Mouse (Mus musculus): ENCODE measurements around the gene Fam168a. TPM values are rescaled to one million over a fixed set of nuclear protein-coding genes. Genes with fewer than 3 reads are reported as not detected.
"Not testable (repeated sequence)": the region's sequence is repeated elsewhere in the genome, so short reads cannot be mapped to it uniquely, and the experiment has no call there.

Gene Fam168a
- total RNA-seq, 2 experiments from 2014 or later = 33.5 to 35.7 TPM

DNA sequence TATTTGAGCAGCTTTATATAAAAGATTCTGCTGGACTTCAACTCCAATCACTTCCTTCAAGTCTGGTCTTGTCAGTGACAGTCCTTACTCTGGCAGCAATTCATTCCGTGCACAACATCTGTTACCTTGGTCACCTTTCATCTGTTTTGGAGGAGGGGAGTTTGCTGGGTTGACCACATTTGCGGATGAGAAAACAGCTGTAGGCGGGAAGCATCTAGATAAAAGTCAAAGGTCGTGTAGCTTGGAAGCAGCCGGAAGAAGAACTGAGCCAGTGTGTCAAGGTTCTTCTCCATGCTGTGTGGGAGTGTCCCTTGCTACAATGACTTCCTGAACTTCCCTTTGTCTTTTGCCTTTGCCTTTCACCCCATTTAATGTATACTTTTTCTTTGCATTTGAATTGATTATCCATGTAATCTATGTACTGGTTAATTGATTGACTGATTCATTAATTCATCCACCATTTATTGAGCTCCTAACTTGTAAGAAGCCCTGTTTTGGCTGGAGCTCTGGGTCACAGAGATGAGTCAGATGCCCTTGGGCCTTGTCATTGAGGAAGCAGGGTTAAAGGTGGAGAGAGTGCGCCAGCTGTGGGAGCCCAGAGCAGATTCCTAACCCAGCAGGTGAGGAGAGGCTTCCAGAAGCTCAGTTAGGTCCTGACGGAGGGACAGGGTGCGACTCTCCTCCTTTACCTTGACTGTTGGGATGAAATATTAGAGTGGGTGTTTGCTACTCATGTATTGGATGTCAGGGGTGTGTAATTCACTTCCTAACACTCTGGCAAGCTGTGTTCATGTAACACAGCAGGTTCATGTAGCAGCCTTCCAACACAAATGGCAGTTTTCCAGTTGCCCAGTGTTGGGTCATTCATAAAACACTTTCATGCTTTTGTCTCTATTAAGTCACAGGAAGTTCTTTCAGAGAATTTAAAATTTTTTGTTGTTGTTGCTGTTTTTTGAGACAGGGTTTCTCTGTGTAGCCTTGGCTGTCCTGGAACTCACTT lies 6.4 kb upstream of the Fam168a start:
- no peak for DNase-seq

DNA sequence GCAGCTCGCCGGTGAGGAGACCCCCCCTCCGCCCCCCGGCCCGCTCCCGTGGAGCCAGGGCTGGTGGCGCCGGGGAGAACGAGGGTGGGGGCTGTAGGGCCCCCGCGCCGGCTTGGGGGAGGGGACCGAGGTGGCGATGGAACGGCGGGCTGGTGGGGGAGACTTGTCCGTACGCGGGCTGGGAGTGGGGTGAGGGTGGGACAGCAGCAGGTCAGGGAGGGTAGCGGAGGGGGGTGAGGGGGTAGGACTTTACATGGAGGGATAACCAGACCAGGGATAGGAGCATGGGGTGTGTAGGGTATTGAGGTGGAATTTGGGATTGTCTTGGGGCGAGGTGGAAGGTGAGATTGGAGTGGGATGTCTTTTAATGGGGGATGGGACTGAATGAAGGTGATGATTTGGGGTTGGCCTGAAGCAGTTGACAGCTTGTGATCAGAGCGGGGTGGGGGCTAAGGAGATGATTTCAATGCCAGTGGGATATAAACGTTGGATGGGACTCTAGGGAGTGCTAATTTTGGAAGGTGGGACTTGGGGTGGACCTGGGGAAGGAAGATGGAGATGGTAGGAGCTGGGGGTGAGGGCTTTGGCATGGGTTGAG lies 547 bp downstream of the Fam168a start:
- no peak for DNase-seq

DNA sequence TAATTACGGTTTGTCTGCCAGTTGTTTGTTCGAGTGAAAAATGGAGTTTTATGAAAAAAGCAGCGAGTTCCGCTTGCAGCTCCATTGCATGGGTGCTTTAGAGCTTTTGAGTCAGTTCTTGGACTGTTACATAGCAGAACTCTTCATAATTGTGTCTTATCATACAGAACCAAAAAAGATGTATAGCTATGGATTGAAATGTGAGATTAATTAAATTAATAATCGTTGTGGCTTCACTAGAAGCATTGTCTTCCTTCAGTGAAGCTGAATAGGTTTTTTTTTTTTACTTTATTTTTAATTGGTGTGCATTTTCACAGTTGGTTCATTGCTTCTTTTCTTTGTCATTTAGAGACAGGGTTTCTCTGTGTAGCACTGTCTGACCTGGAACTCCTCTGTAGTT lies 12.3 kb downstream of the Fam168a start:
- no peak for DNase-seq

DNA sequence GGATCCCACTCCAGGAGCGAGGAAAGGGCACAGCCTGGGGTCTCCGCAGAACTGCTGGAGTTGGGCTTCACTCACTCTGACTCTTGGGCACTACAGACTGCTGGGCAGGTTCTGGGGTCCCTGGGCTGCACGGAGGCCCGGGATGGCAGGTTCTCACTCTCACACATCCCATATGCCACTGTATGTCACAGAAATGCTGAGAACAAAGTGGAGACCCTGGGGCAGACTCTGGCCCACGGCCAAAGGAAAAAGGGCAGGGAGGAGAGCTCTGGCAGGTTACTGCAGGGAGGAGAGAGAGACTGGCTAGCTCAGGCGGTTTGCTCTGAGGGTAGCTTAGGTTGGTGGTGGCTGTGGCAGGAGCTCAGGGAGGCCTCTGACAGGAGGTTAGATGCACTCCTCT lies 15.8 kb downstream of the Fam168a start:
- no peak for DNase-seq

DNA sequence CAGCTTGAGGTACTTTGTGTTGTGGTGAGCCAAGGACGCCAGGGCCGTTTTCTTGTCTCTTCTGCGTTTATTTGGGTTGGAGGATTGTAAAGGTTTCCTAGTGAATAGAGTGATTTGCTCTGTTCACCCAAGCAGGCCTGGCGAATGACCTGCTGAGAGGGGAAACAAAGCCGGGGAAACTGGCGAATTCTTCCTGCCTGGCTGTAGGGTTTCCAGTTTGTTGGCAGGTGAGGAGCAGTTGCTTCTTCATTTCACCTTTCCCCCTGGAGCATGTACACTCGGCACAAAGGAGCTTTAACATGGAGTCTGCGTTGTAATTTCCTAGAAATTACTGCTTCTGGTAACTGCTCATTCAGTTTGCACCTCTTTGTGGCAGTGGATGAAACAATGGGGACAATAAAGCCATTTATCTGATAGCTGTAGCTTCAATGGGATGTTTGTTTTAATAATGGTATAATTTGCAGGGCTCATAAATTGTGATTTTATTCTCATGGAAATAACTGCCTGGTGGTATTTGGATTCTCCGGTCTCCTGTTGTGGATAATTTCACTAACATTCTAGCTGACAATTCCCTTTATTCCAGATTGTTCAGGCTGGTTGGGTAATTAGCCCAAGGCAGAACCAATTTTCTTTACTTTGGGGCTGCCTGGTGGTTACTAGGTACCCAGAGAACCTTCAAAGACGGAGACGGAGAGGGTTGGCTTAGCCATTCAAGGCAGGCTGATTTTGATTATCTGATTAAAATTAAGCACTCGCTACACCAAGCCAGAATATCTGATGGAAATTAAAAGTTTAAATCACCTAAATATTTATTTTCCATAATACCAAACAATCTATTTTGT lies 17.2 kb downstream of the Fam168a start:
- DNase-seq = no peak

DNA sequence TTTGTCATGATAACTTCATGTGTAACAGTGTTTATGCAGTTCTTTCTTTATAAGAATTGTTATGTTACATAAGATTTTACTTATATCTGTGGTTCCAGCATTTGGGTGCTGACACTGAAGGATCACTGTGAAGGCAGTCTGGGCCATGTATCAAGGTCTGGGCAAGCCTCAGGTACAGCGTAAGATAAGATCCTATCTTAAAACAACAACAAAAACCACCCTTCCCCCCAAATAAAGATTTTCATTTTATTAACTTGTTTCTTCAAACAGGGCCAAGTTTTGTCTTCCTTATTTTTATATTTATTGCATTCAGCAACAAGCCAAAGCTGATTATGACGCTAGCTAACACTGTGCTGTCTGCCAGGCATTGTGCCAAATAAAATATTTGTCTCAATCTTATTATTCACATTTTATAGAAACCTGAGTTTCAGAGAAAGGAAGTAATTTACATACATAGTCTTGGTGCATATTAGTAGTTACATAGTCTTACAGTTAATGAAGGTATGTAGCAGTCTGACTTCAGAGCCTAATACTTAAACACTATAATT lies 21.2 kb downstream of the Fam168a start:
- DNase-seq = no peak

DNA sequence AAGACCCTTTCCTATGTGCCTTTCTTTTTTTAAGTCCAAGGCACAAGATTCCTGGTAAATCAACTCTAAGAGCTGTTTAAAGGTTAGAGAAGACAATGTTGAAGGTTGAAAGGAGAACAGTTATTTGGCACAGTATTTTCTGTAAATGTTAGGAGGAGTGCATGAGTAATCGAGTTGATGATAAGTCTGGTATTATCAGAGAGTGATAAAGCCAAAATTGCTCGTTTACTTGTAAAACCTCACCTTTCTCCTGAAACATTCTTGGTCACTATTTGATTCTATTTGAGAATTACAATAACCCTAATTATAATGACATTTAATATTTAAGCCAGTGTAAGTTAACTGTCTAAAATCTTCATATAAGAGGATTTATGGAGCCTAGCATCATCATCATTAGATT lies 23.3 kb downstream of the Fam168a start:
- no peak for DNase-seq

DNA sequence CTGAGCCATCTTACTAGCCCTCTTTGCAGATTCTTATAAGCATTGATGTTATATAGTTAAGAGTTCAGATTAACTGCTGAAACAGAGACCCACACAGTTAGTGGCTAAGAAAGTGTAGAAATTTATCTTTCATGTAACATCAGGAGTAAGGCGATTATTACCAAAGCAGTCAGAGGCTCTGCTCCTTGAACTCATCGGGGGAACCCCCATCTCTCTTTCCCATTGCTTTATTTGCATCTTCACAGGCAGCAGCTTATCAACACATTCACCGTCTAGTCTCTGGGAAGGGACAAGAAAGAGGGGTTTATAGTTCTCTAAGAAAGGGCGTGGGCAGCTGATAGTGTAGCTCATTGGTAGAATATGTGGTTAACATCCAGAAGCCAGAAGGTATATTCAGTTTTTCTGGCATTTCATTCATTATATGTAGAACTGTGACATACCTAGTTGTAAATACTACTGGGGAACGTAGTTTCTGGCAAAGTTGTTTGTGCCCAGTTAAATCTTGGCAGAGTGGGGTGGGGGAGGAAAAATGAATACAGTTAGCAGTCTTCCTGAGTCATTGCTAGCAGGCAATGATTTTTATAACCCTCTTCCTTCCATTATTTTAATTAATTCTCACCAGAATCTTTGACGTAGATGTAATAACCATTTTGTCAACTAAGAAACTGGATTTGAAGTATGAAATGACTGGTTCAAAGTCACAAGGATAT lies 26.1 kb downstream of the Fam168a start:
- DNase-seq = no peak

DNA sequence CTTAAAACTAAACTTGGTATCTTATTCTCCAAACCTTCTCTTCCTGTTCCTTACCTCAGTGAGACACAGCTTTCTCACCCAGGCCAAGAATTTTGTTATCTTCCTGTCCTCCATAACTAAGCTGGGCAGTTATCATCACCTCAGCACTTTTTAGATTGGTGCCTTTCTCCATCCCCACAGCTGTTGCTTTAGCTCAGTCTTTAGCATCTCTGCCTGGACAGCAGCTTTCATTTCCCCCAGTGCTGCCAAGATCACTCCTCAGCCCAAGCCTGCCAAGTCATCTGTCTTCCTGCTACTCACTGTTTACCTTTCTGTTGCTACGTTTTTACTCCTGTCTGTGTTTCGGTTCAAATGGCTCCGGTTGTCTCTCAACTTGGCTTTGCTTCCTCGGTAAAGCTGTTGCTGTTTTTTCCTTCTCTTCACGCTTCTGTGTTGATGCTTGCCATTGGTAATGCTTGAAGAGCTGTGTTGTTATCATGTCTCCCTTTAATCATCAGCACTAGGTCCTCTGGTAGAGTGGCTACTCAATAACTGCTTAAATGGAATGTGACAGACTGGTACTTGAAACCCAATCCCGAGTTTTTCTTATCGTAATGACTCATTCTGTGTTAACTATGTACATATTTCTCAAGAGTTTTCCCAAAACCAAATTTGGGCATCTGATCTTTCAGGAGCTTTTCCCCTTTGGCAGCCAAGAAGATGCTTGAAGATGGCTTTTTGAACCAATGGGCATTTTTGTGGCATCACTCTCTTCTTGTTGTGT lies 26.8 kb downstream of the Fam168a start:
- peak; percentile 41 for DNase-seq

DNA sequence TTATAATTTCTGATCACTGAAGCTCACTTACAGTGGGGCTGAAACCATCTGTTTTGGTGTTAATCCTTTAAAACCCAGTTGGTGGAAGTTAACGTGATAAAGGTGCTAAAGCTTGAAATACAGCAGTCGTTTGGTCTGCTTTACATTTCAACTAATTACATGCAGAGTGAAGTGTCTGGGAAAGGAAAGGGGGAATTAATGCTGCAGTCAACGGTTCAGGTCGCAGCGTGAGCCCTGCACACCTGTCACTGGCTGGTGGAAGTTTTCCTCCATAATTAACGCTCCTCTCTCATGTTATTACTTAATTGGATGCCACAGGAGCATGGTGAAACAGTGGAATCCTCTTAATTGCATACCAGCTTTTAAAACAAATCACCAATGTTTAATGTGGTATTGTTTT lies 27.8 kb downstream of the Fam168a start:
- no peak for DNase-seq

DNA sequence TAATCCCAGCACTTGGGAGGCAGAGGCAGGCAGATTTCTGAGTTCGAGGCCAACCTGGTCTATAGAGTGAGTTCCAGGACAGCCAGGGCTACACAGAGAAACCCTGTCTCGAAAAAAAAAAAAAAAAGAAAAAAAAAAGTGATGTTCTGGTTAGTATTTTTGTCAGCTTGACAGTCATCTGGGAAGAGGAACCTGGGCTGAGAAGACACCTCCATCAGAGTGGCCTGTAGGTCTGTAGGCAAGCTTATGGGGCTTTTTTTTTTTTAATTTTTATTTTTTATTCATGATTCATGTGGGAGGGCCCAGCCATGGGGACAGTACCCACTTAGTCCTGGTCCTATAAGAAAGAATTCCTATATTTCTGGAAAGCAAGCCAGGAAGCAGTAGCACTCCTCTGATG lies 28.5 kb downstream of the Fam168a start:
- not testable (repeated sequence) for DNase-seq

DNA sequence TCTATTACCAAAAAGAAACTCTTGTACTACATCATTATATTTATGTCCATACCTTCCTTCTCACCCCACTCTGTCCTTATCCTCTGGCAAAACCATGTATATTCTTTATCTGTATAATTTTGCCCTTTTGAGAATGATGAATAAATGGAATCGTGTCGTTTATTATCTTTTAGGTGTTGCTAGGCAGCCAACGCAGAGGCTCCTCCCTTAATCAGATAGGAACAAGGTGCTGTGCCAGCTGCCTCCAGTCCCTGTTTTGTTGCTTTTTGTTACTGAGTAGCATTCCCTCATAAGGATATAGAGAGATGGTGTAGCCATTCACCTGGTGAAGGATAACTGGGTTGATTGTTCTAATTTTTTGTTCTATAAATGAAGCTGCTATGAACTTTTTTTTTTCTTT lies 29.7 kb downstream of the Fam168a start:
- DNase-seq = no peak

DNA sequence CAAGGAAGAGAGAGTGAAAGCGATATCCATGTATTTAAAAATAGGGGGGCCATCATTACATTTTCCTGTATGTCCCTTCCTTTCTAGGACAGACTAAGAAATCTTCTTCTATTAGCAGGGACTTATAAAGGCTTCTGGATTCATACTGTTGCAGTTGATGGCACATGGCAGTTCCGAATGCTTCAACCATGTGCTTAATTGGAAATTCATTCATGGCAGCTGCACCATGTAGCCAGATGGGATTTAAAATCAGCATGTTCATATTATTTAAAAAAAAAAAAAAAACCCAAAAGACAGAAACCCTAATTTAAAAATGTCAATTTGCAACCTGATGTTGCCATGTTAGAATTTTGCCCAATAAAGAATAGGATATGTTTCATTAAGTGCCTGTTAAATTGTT lies 37.9 kb downstream of the Fam168a start:
- DNase-seq = no peak

DNA sequence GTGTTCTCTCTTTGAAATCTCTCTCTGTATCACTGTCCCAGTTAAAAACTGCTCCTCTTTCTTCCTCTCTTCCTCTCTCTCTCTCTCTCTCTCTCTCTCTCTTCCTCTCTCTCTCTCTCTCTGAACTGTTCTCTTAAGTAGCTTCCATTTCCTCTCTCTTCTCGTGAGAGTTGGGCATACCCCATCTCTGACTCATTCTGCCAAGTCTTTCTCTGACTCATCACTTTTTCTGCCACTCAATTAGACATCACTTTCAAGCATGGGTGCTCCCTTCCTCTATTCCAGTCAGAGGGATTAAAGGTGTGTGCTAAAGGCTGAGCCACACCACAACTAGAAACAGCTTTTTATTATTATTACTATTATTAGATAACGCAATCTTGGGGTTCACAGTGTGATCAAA lies 43.7 kb downstream of the Fam168a start:
- no peak for DNase-seq

DNA sequence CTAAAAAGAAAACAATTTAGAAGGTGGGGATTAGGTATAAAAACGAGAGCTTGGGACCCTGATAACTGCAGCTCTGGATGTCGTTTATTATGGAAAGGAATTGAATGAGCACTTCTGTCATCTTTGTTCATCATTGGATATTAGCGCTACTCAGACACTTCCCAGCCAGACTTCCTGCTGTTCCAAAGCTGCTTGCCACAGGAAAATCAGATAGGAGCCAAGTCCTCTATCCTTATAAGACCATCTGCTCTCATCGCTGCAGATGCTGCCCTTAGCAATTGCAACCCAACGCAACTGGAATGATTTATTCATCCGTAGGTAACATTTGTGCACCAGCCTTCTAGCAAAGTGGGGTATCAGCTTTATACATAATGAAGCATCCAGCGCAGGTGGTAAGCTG lies 52.3 kb downstream of the Fam168a start:
- no peak for DNase-seq

DNA sequence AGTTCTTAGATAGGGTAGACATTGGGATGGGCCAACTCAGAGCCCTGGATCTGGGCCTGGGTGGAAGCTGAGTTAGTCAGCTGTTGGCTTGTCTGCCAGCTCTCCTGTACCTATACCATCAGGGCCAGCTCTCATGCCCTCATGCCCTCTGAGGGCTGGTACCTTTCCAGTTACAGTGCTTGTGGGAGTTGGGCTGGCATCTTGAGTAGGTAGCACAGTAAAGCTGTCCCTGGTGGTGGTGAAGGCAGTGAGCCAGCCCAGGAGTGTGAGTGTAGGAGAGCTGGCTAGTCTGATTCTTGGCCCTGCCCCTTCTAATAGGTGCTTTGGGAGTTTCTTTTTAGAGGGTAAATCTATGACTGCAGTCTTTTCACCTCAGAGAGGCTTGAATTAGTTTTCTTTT lies 56.3 kb downstream of the Fam168a start:
- peak; percentile 23 for DNase-seq

DNA sequence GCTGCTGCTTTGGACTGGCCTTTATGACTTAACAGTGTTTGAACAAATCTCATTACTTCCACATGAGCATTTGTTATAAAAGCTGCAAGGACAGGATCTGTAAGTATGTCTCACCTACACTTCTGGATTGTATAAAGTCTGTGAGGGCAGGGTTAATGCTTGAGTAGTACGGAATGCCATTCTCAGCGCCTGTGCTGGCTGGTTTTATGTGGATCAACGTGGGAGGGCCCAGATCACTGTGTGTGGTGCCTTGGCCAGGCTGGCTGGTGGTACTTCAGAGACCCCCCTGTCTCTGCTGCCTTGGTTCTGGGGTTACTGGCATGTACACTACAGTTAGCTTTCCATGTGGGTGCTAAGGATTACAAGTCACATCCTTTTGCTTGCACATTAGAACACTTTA lies 61.1 kb downstream of the Fam168a start:
- DNase-seq = no peak

DNA sequence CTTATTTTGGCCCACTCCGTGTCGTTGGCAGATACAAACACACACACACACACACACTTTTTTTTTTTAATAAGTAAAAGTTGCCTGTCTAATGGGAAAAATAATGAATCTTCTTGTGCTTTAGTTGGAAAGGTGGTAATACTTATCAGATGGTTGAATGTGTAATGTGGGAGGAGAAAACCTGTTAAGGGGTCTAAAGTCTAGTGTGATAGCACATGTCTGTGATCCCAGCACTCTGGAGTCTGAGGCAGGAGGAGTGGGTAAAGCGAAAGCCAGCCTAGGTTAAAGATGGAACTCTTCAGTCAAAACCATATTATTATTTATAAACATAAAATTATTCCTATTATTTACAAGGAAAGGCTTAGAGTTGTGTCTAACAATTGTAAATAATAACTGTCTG lies 61.6 kb downstream of the Fam168a start:
- DNase-seq = no peak

DNA sequence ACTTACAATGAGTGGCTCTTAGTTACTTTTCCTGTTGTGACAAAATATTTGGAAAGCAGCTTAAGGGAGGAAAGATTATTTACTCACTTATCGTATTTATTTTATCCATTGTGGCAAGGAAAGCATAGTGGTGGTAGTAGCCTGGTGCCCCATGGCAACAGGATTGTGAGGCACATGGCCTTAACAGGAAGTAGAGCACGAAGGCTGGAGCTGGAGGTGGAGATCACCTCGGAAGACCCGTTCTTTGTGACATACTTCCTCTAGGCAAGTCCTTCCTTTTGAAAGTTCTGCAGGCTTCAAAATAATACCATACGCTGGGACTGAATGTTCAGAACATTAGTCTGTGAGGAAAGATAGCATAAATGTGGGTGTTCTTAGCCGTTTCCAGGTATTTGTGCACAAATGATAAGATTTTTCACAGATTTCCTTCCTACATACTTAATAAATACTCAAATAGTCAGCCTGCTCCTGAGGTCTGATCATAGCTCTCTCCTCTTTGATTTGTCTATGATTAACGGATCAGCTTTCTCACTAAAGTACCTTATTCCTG lies 63.2 kb downstream of the Fam168a start:
- DNase-seq = no peak

DNA sequence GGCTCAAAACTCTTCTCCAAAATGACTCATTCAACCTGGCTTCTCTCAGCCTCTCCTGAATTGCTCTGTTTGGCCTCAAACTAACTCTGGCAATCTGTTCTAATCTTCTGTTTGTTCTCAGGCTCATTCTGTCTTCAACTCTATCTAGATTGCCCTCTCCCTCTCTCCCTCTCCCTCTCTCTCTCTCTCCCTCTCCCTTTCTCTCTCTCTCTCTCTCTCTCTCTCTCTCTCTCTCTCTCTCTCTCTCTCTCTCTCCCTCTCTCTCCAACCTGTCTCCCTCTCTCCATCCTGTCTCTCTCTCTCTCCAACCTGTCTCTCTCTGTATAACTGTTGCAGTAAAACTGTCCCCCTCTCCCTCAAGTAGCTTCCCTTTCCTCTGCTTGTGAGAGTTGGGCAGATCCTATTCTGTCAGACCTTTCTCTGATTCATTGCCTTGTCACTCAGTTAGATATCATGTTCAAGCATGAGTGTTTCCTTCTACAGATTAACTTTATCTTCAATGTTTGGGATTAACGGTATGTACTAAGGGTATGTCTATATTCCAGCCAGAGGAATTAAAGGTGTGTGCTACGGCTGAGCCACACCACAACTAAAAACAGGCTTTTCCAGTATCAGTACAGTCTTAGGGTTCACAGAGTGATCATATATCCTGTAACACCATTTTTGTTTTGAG lies 64.4 kb downstream of the Fam168a start:
- no peak for DNase-seq

All from gastrocnemius, postnatal 25 days (tissue).